Mouse (Mus musculus): ENCODE data around the gene Wdr26.

Gene Wdr26

GRCm38 (mm10) chr1:181211920-181212633, at the start of gene Wdr26:
TSS of gene Wdr26 (minus strand) at chr1:181212001.
- DNase-seq = peak; percentile 76 to 84

DNA sequence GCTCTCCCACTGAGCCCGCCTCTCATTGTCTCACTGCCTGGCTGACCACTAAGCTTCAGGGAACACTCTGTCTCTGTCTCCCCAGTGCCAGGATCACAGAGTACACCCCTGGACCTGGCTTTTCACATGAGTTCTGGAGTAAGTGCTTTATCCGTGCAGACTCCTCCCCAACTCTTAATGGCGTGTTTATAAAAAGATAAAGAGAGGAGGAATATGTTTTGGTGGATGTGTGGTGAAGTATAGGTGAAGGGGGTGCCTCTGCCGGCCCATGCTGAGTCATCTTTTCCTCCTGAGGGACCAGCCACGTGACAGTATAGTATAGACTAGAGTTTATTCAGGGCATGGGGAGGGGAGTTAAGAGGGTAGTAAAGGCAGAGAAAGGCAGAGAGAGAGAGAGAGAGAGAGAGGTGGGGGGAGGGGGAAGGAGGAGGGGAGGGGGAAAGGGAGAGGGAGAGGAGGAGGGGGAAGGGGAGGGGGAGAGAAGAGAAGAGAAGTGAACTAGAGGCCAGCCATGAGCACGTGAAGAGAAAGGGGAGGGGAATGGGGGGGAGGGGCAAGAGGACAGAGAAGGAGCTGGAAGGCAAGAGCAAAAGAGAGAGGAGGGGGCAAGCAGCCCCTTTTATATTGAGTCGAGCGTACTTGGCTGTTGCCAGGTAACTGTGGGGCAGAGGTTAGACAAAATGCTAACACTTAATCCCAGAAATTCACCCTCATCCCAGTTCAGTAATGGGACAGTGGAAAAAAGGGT, 49.3 kb upstream of the Wdr26 start:
- DNase-seq = no peak

DNA sequence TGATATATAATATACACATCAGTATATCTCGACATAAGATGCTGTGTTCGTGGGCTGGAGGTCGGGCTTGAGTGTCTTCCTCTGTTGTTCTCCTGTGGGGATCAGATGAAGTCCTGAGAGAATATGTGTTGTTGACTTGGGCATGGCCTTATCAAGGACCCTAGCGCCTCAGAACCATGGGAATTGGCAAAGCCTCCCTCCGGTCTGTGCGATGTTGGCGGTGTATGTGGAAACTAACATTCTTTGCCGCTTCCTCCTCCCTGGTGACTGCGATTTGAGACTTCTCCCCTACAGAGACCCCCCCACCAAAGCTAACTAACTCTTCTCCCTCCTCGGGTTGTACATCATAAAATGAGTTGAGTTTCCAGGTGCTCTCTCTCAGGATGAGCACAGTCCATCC, 48.6 kb upstream of the Wdr26 start:
- no peak for DNase-seq

DNA sequence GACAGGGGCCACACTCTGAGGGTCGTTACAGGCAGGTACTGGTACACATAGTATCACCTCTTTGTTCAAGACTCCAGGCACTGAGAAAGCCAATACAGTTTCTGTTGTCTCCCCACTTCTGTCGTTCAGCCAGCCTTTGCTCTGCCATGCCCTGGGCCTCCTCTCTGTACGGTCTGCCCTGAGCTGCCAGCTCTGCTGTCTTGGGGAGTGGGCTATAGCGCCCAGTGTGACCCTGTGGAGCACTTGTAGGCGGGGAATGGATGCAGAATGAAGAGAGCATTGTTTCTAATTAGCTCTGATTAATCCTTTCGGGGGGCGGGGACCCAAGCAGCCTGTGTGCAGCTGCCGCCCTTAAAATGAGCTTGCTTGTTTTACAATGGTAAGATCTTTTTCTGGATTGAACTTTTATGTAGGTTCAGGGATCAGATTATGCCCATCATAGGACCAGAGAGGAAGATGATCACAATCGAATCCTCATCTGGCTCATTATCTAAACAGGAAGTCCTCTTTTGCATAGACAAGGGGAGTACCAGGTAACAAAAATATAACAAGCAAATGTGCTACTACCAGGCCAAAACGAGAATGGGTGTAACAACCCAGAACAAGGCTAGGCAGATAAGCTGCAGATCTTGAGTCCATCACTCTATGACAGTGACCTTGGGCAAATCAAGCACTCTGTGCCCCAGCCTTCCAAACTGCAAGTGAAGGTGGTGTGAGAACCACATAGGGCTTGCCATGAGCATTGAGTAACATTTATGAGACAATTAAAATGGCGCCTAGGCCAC, 48.0 kb upstream of the Wdr26 start:
- no peak for DNase-seq

- no peak for DNase-seq
Observed at GRCm38 (mm10) chr1:181259056-181259455, 47.3 kb upstream of the Wdr26 start.

DNA sequence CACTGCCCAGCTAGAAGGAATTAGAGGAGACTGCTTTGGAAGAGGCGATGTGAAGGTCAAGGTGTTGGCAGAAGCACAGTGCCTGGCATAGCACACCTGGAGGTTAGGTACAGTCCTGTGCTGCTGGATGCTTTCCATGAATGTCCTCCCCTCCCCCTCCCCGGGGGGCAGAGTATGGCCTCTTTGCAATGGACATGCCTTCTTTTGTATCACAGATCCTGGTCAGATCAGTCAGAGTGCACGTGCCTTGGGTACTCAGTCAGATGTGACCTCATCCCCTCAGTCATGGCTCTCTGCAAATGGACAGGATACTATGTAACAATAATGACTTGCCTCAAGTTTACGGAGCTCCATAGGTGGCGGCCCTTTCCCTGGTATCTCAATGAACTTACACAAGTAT, 46.8 kb upstream of the Wdr26 start:
- DNase-seq = no peak

DNA sequence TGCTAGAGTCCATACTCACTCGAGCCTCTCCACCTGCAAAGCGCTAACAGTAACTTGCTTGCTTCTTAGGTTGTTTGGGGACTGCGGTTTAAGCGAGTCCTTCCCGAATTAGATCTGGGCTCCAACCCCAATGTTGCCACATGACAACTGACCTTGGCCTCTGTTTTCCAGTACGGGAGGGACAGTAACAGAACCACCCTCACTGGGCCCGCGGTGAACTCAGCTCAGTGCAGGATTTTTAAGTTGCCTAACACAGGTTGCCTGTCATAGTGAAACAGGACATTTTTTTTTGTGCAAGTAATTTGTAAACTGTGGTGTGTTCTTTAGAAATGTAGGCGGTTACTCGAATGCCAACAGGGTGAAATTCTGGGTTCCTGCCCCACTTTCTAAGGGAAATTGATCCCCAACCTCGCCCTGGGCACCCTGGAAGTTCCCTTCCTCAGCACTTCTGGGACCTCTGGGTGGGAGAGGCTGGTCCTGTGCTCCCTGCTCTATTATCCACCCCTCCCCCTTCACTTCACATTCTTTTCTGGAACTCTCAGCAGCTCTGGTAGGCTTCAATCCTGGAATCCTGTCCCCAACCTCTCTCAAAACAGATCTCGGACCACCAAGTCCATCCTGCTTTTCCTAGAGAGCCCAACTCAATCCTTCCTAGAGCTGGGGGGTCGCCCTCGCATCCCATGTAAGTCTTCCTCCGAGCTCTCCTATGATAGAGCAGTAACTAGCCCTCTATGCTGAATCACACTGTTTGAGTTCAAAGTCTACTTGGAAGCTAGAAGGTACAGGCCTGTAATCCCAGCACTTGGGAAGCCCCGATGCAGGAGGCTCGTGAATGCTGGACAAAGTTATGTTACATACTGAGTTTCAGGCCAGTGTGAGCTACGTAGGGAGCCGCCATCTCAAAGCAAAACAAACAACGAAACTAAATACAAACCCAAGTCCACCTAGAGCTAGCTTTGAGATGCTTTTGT, 46.1 kb upstream of the Wdr26 start:
- peak in 1 of 2 experiments; percentile 15 for DNase-seq

GRCm38 (mm10) chr1:181256689-181257584, 45.1 kb upstream of the Wdr26 start:
- peak; percentile 67 to 75 for DNase-seq

DNA sequence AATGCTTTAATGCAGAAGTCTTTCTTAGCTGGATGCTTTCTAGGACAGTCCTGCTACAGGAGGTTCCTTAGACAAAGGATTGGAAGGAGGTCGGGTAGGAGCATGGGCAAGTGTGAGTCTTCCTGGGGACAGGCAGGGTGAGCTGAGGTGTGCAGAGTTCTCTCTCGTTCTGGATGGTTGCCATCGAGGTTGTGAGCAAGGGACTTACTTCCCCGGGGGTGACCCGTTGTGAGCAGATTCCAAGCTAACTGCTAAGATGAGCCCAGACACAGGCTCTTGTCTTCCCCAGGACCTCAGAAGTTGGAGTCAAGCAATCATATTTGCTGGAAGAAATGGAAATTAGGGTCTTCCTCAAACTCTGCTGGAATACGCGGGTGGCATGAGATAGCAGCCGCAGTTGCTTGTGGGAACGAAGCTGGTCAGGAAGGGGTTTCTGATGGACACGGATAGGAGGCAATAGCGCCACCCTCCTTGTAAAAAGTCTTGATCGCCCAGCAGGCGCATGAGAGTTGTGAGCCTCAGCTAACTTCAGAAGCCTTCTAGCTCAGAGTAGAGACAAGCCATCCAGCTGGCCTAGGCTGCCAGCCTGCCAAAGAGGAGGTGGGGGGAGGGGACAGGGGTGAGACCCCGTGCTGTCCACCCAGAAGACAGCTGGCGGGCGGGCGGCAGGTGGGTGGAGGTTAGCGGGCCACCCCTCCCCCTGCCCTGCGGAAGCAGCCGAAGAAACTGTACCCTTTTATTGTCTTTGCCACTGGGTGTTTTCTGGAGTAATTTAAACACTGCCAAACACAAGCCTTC, 44.3 kb upstream of the Wdr26 start:
- DNase-seq = peak; percentile 68 to 78

- peak in 1 of 2 experiments; percentile 35 for DNase-seq
Observed at GRCm38 (mm10) chr1:181255450-181255849, 43.6 kb upstream of the Wdr26 start.

GRCm38 (mm10) chr1:181251624-181252023, 39.8 kb upstream of the Wdr26 start:
- no peak for DNase-seq

GRCm38 (mm10) chr1:181250961-181251360, 39.2 kb upstream of the Wdr26 start:
- no peak for DNase-seq

GRCm38 (mm10) chr1:181249537-181249936, 37.7 kb upstream of the Wdr26 start:
- no peak for DNase-seq

DNA sequence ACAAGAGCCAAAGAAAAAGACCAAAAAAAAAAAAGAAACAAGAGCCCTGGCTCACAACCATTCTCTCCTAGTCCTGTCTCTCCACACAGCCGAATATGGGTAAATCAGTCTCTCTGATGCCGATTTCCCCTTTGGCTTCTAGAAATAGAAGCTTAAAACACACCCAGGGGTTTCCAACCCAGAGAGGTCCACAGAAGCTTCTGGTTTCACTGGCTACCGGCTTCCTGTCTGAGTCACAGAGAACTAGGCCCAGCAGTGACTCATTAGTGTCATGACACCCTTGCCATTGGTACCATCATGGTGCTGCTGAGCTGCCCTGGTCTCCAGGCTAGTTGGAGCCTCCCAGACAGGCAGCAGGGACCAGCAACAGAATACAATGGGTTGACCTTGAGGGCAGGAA, 35.4 kb upstream of the Wdr26 start:
- DNase-seq = no peak

- no peak for DNase-seq
Observed at GRCm38 (mm10) chr1:181246487-181247138, 34.8 kb upstream of the Wdr26 start.

GRCm38 (mm10) chr1:181245554-181246486, 34.0 kb upstream of the Wdr26 start:
- DNase-seq = no peak

GRCm38 (mm10) chr1:181245067-181245466, 33.3 kb upstream of the Wdr26 start:
- no peak for DNase-seq

- DNase-seq = no peak
Observed at GRCm38 (mm10) chr1:181241185-181241584, 29.4 kb upstream of the Wdr26 start.

DNA sequence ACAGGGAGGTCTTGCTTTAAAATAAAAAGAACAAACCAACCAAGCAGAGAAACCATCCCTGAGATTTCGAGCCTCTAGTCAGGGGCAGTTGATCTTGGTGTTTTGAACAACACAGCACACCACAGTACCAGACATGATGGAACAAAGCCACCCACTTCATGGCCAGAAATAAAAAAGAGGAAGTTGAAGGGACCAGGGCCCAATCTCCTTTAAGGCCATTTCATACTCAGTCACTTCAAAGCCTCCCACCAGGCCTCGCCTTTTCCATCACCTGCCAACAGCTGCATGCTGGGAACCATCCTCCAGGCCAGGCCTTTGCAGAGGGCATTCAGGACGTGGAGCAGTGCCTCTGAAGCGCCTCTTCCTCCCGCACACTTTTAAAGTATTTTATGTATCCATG, 25.5 kb upstream of the Wdr26 start:
- DNase-seq = no peak

All from thymus, adult 18-20 months (tissue).